Mouse (Mus musculus) liver, adult 2 months (tissue): ENCODE results near the gene Npw.

Experiments used
- CTCF ChIP-seq: fragments of 200-500 bp; IDR thresholded peaks from 2 replicates; pipeline ENCODE4 v1.5.1; 2011; ENCODE audit warnings: low read depth, low read length, control low read depth
- POLR2A ChIP-seq: fragments of 200-500 bp; IDR thresholded peaks from 2 replicates; pipeline ENCODE4 v1.6.1; 2011; ENCODE audit warnings: low read length, control low read depth; ENCODE audit not compliant: insufficient read depth; ENCODE audit errors: extremely low read depth

DNA sequence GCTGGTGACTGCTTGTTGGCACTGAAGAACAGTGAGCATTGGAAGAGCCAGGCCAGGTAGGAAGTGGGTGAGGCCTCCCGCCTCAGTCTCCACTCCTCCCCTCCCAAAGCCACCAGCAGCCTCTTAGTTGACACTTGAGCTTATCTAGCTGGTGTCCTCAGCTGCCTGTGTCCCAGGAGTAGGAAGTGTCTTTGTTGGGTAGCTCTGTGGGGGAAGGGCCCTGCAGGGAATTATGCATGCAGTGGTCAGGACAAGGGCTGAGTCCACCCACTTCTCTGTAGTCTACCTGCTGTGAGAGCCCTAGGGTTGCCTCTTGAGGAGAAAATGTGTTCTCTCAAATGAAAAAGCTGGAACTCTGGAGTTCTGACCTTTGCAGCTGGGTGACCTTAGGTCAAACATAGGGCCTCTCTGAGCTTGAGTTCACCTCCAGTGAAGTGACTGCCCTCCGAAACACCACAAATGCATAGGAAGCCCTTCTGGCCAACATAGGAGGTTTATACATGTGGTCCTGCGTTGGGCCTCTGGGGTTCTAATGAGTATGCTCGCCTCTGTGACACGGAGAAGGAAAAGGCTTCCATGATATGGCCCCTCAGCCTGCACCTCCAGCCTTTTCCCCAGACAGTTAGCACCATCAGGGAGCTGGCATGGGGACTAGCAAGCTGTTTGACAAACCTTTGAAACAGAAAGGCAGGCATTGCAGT, 21.3 kb downstream of the Npw start:
- TF ChIP-seq CTCF (no peak), POLR2A (no peak)
